Comparison of ENCODE assay signal across 11 mouse cellular contexts in the genomic region with DNA sequence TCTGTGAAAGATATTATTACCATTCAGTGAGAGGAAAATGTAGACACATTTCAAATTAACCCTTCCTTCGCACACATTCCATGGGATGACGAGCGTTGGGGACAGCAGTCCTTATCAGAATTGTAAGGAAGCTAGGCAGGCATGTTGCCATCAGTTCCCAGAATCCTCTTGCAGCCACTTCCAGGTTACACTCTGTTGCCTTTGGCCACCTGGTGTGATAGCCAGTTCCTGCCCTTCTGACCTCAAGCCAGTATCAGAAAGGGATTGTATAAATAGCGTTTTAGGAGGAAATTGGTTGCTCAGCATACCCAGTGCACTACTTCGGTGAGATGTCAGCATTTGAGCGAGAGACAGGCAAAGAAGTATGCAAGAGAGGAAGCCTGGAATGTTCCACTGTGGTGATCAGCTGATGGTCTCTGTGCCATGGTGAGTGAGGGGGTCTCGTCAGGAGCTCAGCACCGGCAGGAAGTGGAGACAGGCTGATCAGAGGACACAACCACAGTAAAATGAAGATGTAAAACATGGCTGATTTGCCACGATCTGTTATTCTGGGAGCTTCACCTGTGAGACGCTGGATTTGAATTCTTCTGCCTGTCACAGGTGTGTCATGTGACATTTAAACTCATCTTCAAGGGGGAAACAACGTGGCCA. TPM values are rescaled to one million over a fixed set of nuclear protein-coding genes. Genes with fewer than 3 reads are reported as not detected.
DNase-seq lines count a peak whose midpoint lies in the region; ATAC-seq and TF ChIP-seq lines count a peak whose summit lies in the region.
"Had no signal": no experiment of that assay in that cellular context is flagged by ENCODE, and none has a peak within 500 bp of the region (broad histone marks: within the 10 kb centered on the region; RNA-seq: fewer than 3 reads in every experiment).

No protein-coding gene starts in this region.

- ATAC-seq in heart, embryonic 11.5 days (replicated peaks; ENCODE audit: insufficient number of reproducible peaks, low FRiP score, low TSS enrichment): no peak
- ATAC-seq in lung, embryonic 15.5 days (ENCODE audit: borderline replicate concordance, extremely low read depth, low FRiP score, low TSS enrichment): no peak
- ATAC-seq: midbrain, embryonic 15.5 days; Patski had no signal

- no peak overlapping the region for H3K4me3 ChIP-seq in heart, embryonic 11.5 days (ENCODE audit: low read depth, low read length)
- H3K4me3 ChIP-seq in lung, embryonic 15.5 days: no peak overlapping the region
- H3K4me3 ChIP-seq in bone marrow, adult 2 months (replicated peaks; ENCODE audit: control insufficient read depth, low read depth, low read length): no peak overlapping the region
- H3K4me3 ChIP-seq in small intestine, adult 2 months (ENCODE audit: low read depth, low read length): no peak overlapping the region
- H3K4me3 ChIP-seq: limb, embryonic 10.5 days; midbrain, embryonic 15.5 days; neural tube, embryonic 13.5 days had no signal

- TF ChIP-seq POLR2A in bone marrow, adult 2 months (IDR thresholded peaks at IDR 0.05; ENCODE audit: borderline replicate concordance, control insufficient read depth, low read depth, low read length): no peak
- no peak for TF ChIP-seq POLR2A in small intestine, adult 2 months (IDR thresholded peaks at IDR 0.05; ENCODE audit: low read depth, low read length)

- H3K9ac ChIP-seq in heart, embryonic 11.5 days (ENCODE audit: low read depth, low read length): no peak overlapping the region
- no peak overlapping the region for H3K9ac ChIP-seq in lung, embryonic 15.5 days
- H3K9ac ChIP-seq: midbrain, embryonic 15.5 days; neural tube, embryonic 13.5 days had no signal

- no peak overlapping the region for H3K4me2 ChIP-seq in heart, embryonic 11.5 days
- peak overlapping the region; percentile 9; the same call in 1 of the 2 replicates for H3K4me2 ChIP-seq in lung, embryonic 15.5 days
- H3K4me2 ChIP-seq: midbrain, embryonic 15.5 days; neural tube, embryonic 13.5 days had no signal

- H3K4me1 ChIP-seq in heart, embryonic 11.5 days (ENCODE audit: control insufficient read depth, insufficient read depth, low read length): peaks cover 69% of the 10 kb centered on the region
- H3K4me1 ChIP-seq in lung, embryonic 15.5 days: peaks cover 80% of the 10 kb centered on the region
- peaks cover 7% of the 10 kb centered on the region for H3K4me1 ChIP-seq in bone marrow, adult 2 months (ENCODE audit: control insufficient read depth, insufficient read depth, low read length)
- peaks cover 25% of the 10 kb centered on the region; the same call in 1 of the 2 replicates for H3K4me1 ChIP-seq in small intestine, adult 2 months (ENCODE audit: control insufficient read depth, insufficient read depth, insufficient read length, low read length)

- no peaks in the 10 kb centered on the region for H3K9me3 ChIP-seq in heart, embryonic 11.5 days (replicated peaks; ENCODE audit: control insufficient read depth, low read length)
- no peaks in the 10 kb centered on the region for H3K9me3 ChIP-seq in lung, embryonic 15.5 days
- H3K9me3 ChIP-seq: limb, embryonic 10.5 days; midbrain, embryonic 15.5 days; neural tube, embryonic 13.5 days had no signal

- no peaks in the 10 kb centered on the region for H3K27me3 ChIP-seq in heart, embryonic 11.5 days (ENCODE audit: control insufficient read depth, insufficient read depth, low read length)
- no peaks in the 10 kb centered on the region for H3K27me3 ChIP-seq in lung, embryonic 15.5 days
- no peaks in the 10 kb centered on the region for H3K27me3 ChIP-seq in small intestine, adult 2 months (ENCODE audit: control insufficient read depth, insufficient read depth, low read length)
- H3K27me3 ChIP-seq: midbrain, embryonic 15.5 days; neural tube, embryonic 13.5 days; Patski had no signal

- no peaks in the 10 kb centered on the region for H3K36me3 ChIP-seq in heart, embryonic 11.5 days (ENCODE audit: control insufficient read depth, insufficient read depth, low read length)
- no peaks in the 10 kb centered on the region for H3K36me3 ChIP-seq in lung, embryonic 15.5 days
- no peaks in the 10 kb centered on the region for H3K36me3 ChIP-seq in small intestine, adult 2 months (ENCODE audit: control insufficient read depth, insufficient read depth, low read length)
- H3K36me3 ChIP-seq: midbrain, embryonic 15.5 days; neural tube, embryonic 13.5 days had no signal

- 38% methylated on average over 11 of the region's 11 CpGs for WGBS in heart, embryonic 11.5 days (ENCODE audit: insufficient replicate concordance)
- WGBS in lung, embryonic 15.5 days: 37% methylated on average over 11 of the region's 11 CpGs
- 49% methylated on average over 11 of the region's 11 CpGs for WGBS in bone marrow, adult 2 months
- WGBS in small intestine, adult 2 months: 38% methylated on average over 11 of the region's 11 CpGs

- intact Hi-C loops in heart, postnatal 25 days (cut with DNase I): loop anchor here (2.0 kb wide), 3 partner anchors 95 to 291 kb away; no protein-coding TSS in a partner anchor

- H3K27ac ChIP-seq in heart, embryonic 11.5 days (ENCODE audit: low read depth, low read length): 0 out of 2 replicates have a peak overlapping the region, but pooled peaks have one; percentile 30
- H3K27ac ChIP-seq in lung, embryonic 15.5 days: peak overlapping the region; percentile 11; the same call in 1 of the 2 replicates
- H3K27ac ChIP-seq in bone marrow, adult 2 months (ENCODE audit: control insufficient read depth, insufficient read depth, low read depth, low read length, poor library complexity): peak overlapping the region; percentile 47
- H3K27ac ChIP-seq in small intestine, adult 2 months (ENCODE audit: insufficient read depth, low read depth, low read length): peak overlapping the region; percentile 36
- H3K27ac ChIP-seq: midbrain, embryonic 15.5 days had no signal

- TF ChIP-seq CTCF in bone marrow, adult 2 months (IDR thresholded peaks at IDR 0.05; ENCODE audit: control insufficient read depth, insufficient read depth, low read length): no peak
- TF ChIP-seq CTCF in small intestine, adult 2 months (IDR thresholded peaks at IDR 0.05; ENCODE audit: extremely low read depth, insufficient read length, insufficient replicate concordance, low read depth, low read length): no peak

- no peak for DNase-seq in heart, postnatal 25 days (ENCODE audit: low spot score)
- no peak for DNase-seq in lung, adult 18-20 months
- DNase-seq in kidney, postnatal 36 days: no peak

RNA-seq across cellular contexts. Expression of a gene that starts 9.0 kb away (rescaled TPM):
- 8.0 and 9.0 TPM in 2 replicates for polyA plus RNA-seq in heart, embryonic 11.5 days (2014; fragmentation: Nextera tagmentation; extraction: Ambion mirVana)
- total RNA-seq in heart, postnatal 25 days (2021): 1 to 10 TPM; 6.9 to 7.9 TPM
- 8.7 and 10.5 TPM in 2 replicates for polyA plus RNA-seq in lung, embryonic 15.5 days (2015; fragmentation: Nextera tagmentation; extraction: Ambion mirVana)
- polyA plus RNA-seq in bone marrow, adult 2 months (2011; ENCODE audit: insufficient read depth, insufficient read length, low replicate concordance, missing spikeins): 36.4 and 57.6 TPM in 2 replicates
- 0.50 and 3.5 TPM in 2 replicates for polyA plus RNA-seq in small intestine, adult 2 months (2012; rRNA removed)
